Mouse (Mus musculus) neural tube, embryonic 14.5 days (tissue): ENCODE measurements at regions not wholly inside any gene's neighbourhood (a gene's known extent, or its start where the extent isn't known, plus 50 kb on each side); places are given as distances from the start of the nearest gene placed in this dataset. TPM values are rescaled to one million over a fixed set of nuclear protein-coding genes. Genes with fewer than 3 reads are reported as not detected.

ENCODE experiments used
- ATAC-seq: fragments of 200-750 bp; cut with Nextera tagmentation; 2 replicates; pipeline ENCODE4 v1.8.0; 2017; ENCODE audit warnings: low read depth, mild to moderate bottlenecking, moderate TSS enrichment, moderate library complexity
- H3K27ac ChIP-seq: fragments of 300-500 bp; sonication (generic); 2 replicates; pipeline ENCODE4 v1.5.1; 2014; ENCODE audit warnings: low read depth, mild to moderate bottlenecking, control low read depth, low read length, moderate library complexity, mixed read lengths
- H3K27me3 ChIP-seq: fragments of 300-500 bp; sonication (generic); 2 replicates; pipeline ENCODE4 v1.6.1; 2014; ENCODE audit warnings: low read length; ENCODE audit not compliant: control insufficient read depth, insufficient read depth
- H3K36me3 ChIP-seq: fragments of 300-500 bp; sonication (generic); 2 replicates; pipeline ENCODE4 v1.6.1; 2014; ENCODE audit warnings: low read length, mixed read lengths; ENCODE audit not compliant: control insufficient read depth, insufficient read depth
- H3K4me1 ChIP-seq: fragments of 300-500 bp; sonication (generic); 2 replicates; pipeline ENCODE4 v1.6.1; 2014; ENCODE audit warnings: low read length; ENCODE audit not compliant: control insufficient read depth, insufficient read depth
- H3K4me2 ChIP-seq: fragments of 300-500 bp; sonication (generic); 2 replicates; pipeline ENCODE4 v1.6.1; 2014; ENCODE audit warnings: mild to moderate bottlenecking, low read depth, low read length, control low read depth
- H3K4me3 ChIP-seq: fragments of 300-500 bp; sonication (generic); 2 replicates; pipeline ENCODE4 v1.5.1; 2014; ENCODE audit warnings: low read depth, low read length, control low read depth, mixed read lengths
- H3K9ac ChIP-seq: fragments of 300-500 bp; sonication (generic); replicated peaks from 2 replicates; pipeline ENCODE4 v1.6.1; 2014; ENCODE audit warnings: low read depth, mild to moderate bottlenecking, control low read depth, low read length, mixed read lengths
- H3K9me3 ChIP-seq: fragments of 300-500 bp; sonication (generic); 2 replicates; pipeline ENCODE4 v1.6.1; 2016; ENCODE audit warnings: low read length; ENCODE audit not compliant: control insufficient read depth
- WGBS: fragments of 180-500 bp; shearing (Covaris S2); extraction: QIAGEN DNeasy Blood & Tissue Kit; methylation state at CpG from one replicate; pipeline ENCODE4 v1.1.7; 2014; 5-methylcytosine and 5-hydroxymethylcytosine counted together
- microRNA-seq: library from miRNA; unstranded; fragments of <30 nt; microRNA quantifications from one replicate; pipeline ENCODE4, GENCODE M21; 2016

- H3K36me3 ChIP-seq = no peaks in the 10 kb centered on the region
- no peak overlapping the region for H3K9ac ChIP-seq
- H3K4me2 ChIP-seq = no peak overlapping the region
- ATAC-seq = no peak
- no peak overlapping the region for H3K4me3 ChIP-seq
- H3K27ac ChIP-seq = no peak overlapping the region
- no peaks in the 10 kb centered on the region for H3K27me3 ChIP-seq
- no peaks in the 10 kb centered on the region for H3K4me1 ChIP-seq
- 74% methylated on average over 4 of the region's 4 CpGs for WGBS
- H3K9me3 ChIP-seq = no peaks in the 10 kb centered on the region; the same call in 1 of the 2 replicates
Observed at GRCm38 (mm10) chr10:37206546-37206945, 67.8 kb upstream of the Marcks start.

DNA sequence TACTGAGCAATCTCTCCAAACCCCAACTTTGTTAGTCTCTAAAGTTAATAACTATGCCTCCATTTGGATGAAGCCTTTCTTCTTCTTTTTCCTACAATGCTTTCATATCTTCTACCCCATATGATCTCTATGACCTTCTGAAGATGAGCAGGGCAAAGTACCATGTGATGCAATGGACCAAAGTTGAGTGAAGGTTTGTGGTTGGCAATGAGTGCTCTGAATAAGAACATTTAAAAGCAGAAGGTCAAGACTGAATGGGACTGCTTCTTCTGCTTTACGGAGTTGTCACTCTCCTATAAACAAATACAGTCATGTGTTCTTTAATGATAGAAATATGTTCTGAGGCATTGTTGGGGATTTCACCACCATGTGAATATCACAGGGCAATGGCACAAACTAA is 65.0 kb upstream of the Marcks start:
- no peak for ATAC-seq
- no peaks in the 10 kb centered on the region; the same call in 1 of the 2 replicates for H3K9me3 ChIP-seq
- H3K27ac ChIP-seq = no peak overlapping the region
- WGBS = 96% methylated on average over 1 of the region's 1 CpGs
- H3K4me3 ChIP-seq = no peak overlapping the region
- no peak overlapping the region for H3K9ac ChIP-seq
- no peak overlapping the region for H3K4me2 ChIP-seq
- H3K4me1 ChIP-seq = no peaks in the 10 kb centered on the region
- H3K27me3 ChIP-seq = no peaks in the 10 kb centered on the region
- H3K36me3 ChIP-seq = no peaks in the 10 kb centered on the region

- Histone ChIP-seq H3K9ac (no peak overlapping the region), H3K4me1 (no peaks in the 10 kb centered on the region), H3K9me3 (no peaks in the 10 kb centered on the region), H3K36me3 (no peaks in the 10 kb centered on the region), H3K27ac (no peak overlapping the region), H3K27me3 (no peaks in the 10 kb centered on the region), H3K4me2 (no peak overlapping the region), H3K4me3 (no peak overlapping the region)
- WGBS = 93% methylated on average over 13 of the region's 13 CpGs
- ATAC-seq = no peak
Observed at GRCm38 (mm10) chr10:37194798-37195453, 56.2 kb upstream of the Marcks start.

DNA sequence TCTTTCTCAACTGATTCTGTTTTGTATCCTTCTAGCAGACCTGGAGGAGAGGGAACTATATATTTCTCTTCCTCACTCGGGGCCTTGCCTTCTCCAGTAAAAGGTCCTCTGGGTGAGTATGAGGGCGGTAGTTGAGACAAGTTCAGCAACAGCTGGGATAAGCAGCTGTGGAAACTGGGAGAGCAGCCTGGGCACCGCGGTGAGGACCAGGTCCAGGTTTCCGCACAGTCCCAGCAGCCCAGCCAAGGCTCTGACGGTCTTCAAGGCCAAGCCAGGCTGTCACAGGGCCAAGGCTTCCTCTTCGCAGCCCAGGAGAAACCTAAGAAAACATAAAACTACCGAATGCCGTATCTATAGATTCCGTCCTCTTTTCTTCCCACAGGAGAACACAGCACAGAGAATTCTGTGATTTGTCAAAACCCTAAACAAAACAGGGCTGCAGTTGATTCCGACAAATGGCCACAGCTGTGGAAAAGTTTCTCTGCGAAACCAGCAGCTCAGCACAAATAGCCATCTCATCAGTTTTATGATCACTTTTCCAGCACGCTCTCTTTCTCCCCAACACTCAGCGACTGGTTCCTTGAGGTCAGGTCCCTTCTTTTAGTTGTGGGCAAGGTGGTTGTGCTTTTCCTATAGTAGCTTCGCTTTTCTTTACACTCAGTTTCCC is 55.5 kb upstream of the Marcks start:
- 90% methylated on average over 15 of the region's 15 CpGs for WGBS
- Histone ChIP-seq H3K36me3 (no peaks in the 10 kb centered on the region), H3K9ac (no peak overlapping the region), H3K4me1 (no peaks in the 10 kb centered on the region), H3K4me3 (no peak overlapping the region), H3K27me3 (no peaks in the 10 kb centered on the region), H3K4me2 (no peak overlapping the region), H3K27ac (no peak overlapping the region), H3K9me3 (no peaks in the 10 kb centered on the region)
- no peak for ATAC-seq

GRCm38 (mm10) chr10:37192661-37193060 is 53.9 kb upstream of the Marcks start:
- Histone ChIP-seq H3K36me3 (no peaks in the 10 kb centered on the region), H3K4me3 (no peak overlapping the region), H3K4me1 (no peaks in the 10 kb centered on the region), H3K27me3 (no peaks in the 10 kb centered on the region), H3K4me2 (no peak overlapping the region), H3K9me3 (no peaks in the 10 kb centered on the region), H3K27ac (no peak overlapping the region), H3K9ac (no peak overlapping the region)
- no peak for ATAC-seq
- 79% methylated on average over 2 of the region's 2 CpGs for WGBS

DNA sequence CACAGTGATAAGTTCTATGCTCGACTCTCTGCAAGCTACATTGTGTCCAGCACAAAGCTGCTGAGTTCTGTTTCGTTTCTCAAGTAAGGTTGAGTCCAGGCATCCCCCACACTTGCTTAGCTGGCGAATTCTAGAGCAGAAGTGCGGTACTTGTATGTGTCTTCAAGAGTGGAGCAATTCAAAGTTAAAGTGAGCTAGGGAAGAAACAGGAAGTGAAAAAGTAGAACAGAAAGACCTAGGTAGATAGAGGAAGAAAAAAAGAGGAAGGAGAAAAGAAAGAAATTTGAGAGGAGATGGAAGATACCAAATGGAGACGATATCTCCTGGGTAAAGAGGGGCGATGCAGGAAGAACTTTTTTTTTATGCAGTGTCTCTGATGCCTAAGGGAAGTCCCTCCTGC is 51.4 kb upstream of the Marcks start:
- H3K4me1 ChIP-seq = no peaks in the 10 kb centered on the region
- H3K27ac ChIP-seq = no peak overlapping the region
- no peaks in the 10 kb centered on the region for H3K36me3 ChIP-seq
- H3K4me3 ChIP-seq = no peak overlapping the region
- H3K9me3 ChIP-seq = no peaks in the 10 kb centered on the region
- ATAC-seq = no peak
- 91% methylated on average over 6 of the region's 6 CpGs for WGBS
- H3K4me2 ChIP-seq = no peak overlapping the region
- H3K9ac ChIP-seq = no peak overlapping the region
- H3K27me3 ChIP-seq = no peaks in the 10 kb centered on the region

Small RNA genes in the stretch of these regions (microRNA-seq; reads per million reads assigned to microRNA genes)
- not detected for gene Gm24710
